Mouse (Mus musculus): Measurements from ENCODE around the gene Trim12a.
"Not testable (repeated sequence)": the region's sequence is repeated elsewhere in the genome, so short reads cannot be mapped to it uniquely, and the experiment has no call there.

- not testable (repeated sequence) for TF ChIP-seq CTCF, EP300 (IDR thresholded peaks at IDR 0.05)
Measured at GRCm38 (mm10) chr7:104260380-104260779, 54.9 kb downstream of the Trim12a start.
